ENCODE assay signal across 8 mouse cellular contexts in the genomic region with DNA sequence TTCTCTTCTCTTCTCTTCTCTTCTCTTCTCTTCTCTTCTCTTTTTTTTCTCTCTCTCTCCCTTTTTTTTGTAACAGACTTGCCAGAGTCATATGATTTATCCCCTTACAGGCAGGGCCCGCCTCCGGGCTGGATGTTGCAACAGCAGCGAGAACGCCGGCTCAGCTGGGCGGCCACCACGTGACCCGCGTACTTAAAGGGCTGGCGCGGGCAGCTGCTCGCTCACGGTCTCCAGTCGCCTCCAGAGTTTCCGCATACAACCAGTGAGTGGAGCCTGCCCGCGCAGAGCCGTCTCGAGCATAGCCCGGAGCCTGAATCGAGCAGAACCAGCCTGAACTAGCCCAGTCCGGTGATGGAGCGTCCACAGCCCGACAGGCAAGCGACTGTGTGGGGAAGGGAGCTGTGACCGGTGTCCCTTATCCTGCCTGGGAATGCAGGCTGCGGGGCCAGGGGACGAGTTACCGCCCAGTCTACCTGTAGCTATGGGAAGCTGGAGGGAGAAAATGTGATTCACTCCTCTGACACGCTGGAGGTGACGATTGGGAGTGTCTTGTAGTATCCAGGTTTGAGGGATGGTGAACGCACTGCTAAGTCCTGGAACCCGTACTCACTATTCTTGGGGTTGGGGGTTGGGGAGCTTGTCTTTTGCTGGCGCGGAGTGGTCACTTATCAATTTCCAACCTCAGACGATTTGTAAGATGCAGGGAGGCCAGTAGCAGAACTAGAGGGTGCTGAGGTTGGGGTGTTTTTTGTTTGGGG. TPM values are rescaled to one million over a fixed set of nuclear protein-coding genes. Genes with fewer than 3 reads are reported as not detected.
A peak's percentile ranks its signal among the peaks of the same experiment; 100 is the strongest.
DNase-seq lines count a peak whose midpoint lies in the region; ATAC-seq lines count a peak whose summit lies in the region.

A gene (plus strand): TSS at position 223 of the 758 bp plus-strand sequence.

- 1% methylated on average over 36 of the region's 36 CpGs for WGBS in embryonic facial prominence, embryonic 10.5 days
- WGBS in intestine, embryonic 16.5 days: 1% methylated on average over 36 of the region's 36 CpGs

- peak within 1 kb of the TSS; percentile 87 for H3K27ac ChIP-seq in embryonic facial prominence, embryonic 10.5 days (replicated peaks)
- H3K27ac ChIP-seq in intestine, embryonic 16.5 days (ENCODE audit: low read length): peak within 1 kb of the TSS; percentile 76

- peaks cover 20% of the 10 kb centered on the region for H3K4me1 ChIP-seq in embryonic facial prominence, embryonic 10.5 days
- H3K4me1 ChIP-seq in intestine, embryonic 16.5 days (ENCODE audit: control insufficient read depth, insufficient read depth, low read length): peaks cover 16% of the 10 kb centered on the region

- ATAC-seq in intestine, embryonic 16.5 days: peak; percentile 94

- peak within 1 kb of the TSS; percentile 87 for H3K4me2 ChIP-seq in intestine, embryonic 16.5 days (ENCODE audit: low read depth, low read length)

- peak; percentile 93 for DNase-seq in adrenal gland, adult 8-10 months
- peak; percentile 94 for DNase-seq in embryonic facial prominence, embryonic 10.5 days (ENCODE audit: low spot score)
- peak; percentile 88 to 94 for DNase-seq in gastrocnemius, postnatal 4 days (ENCODE audit: low spot score in 2 of 2)
- DNase-seq in left cerebral cortex, postnatal 25 days (ENCODE audit: low spot score in 2 of 2): peak; percentile 88 to 93
- DNase-seq in mesoderm, embryonic 11.5 days (ENCODE audit: low read depth, low spot score): peak; percentile 93
- DNase-seq in right cerebral cortex, postnatal 25 days: peak; percentile 86
- peak; percentile 93 to 97 for DNase-seq in urinary bladder, postnatal 36 days (ENCODE audit: low spot score in 2 of 2)

- peak within 1 kb of the TSS; percentile 76 for H3K4me3 ChIP-seq in embryonic facial prominence, embryonic 10.5 days
- H3K4me3 ChIP-seq in intestine, embryonic 16.5 days (ENCODE audit: low read length): peak within 1 kb of the TSS; percentile 68

- no peaks in the 10 kb centered on the region for H3K9me3 ChIP-seq in embryonic facial prominence, embryonic 10.5 days
- no peaks in the 10 kb centered on the region for H3K9me3 ChIP-seq in intestine, embryonic 16.5 days (ENCODE audit: control insufficient read depth, low read length)

- peak within 1 kb of the TSS; percentile 80 for H3K9ac ChIP-seq in intestine, embryonic 16.5 days (ENCODE audit: low read depth, low read length)

- H3K36me3 ChIP-seq in embryonic facial prominence, embryonic 10.5 days (replicated peaks): peaks cover 30% of the 10 kb centered on the region
- 0 out of 2 replicates have a peak, but pooled peaks cover 4% of the 10 kb centered on the region for H3K36me3 ChIP-seq in intestine, embryonic 16.5 days (ENCODE audit: control insufficient read depth, insufficient read depth, low read length)

- 0 out of 2 replicates have a peak, but pooled peaks cover 3% of the 10 kb centered on the region for H3K27me3 ChIP-seq in embryonic facial prominence, embryonic 10.5 days (replicated peaks; ENCODE audit: low read depth, poor library complexity, severe bottlenecking)
- H3K27me3 ChIP-seq in intestine, embryonic 16.5 days (replicated peaks; ENCODE audit: control insufficient read depth, insufficient read depth, low read length): no peaks in the 10 kb centered on the region

- intact Hi-C loops in left cerebral cortex, postnatal 25 days (cut with DNase I): no loop called here

RNA-seq across cellular contexts. Expression of the gene that starts here (rescaled TPM):
- total RNA-seq in adrenal gland, adult 8-10 months (2022): 100 to 1,000 TPM in 2 of 4 experiments, 10 to 100 TPM in 2; 37.8 to 322 (median 155) TPM
- 20.9 and 21.3 TPM in 2 replicates for polyA plus RNA-seq in embryonic facial prominence, embryonic 10.5 days (2016; fragmentation: Nextera tagmentation; extraction: Ambion mirVana)
- total RNA-seq in gastrocnemius, postnatal 4 days (2021): 10 to 100 TPM; 32.6 to 33.4 TPM
- 20.8 and 21.9 TPM in 2 replicates for polyA plus RNA-seq in intestine, embryonic 16.5 days (2015; fragmentation: Nextera tagmentation; extraction: Ambion mirVana)
- 1 to 10 TPM; 4.6 to 5.4 TPM for total RNA-seq in left cerebral cortex, postnatal 25 days (2021)

Comparison
In these comparisons a context has a peak if more than half of its experiments do, and no peak if none do; other contexts are left out.
1. Peak in every context shown above with its lines: DNase-seq, ATAC-seq, H3K4me3 ChIP-seq and H3K27ac ChIP-seq.
2. RNA of the gene that starts here (total RNA-seq): 37.8 to 322 TPM in adrenal gland, adult 8-10 months and 32.6 to 33.4 TPM in gastrocnemius, postnatal 4 days; 4.6 to 5.4 TPM in left cerebral cortex, postnatal 25 days; every median in the first group is over 4 times any median in the second.